Mouse (Mus musculus): Measurements from ENCODE around the gene Lin7c.

Lin7c gene

DNA sequence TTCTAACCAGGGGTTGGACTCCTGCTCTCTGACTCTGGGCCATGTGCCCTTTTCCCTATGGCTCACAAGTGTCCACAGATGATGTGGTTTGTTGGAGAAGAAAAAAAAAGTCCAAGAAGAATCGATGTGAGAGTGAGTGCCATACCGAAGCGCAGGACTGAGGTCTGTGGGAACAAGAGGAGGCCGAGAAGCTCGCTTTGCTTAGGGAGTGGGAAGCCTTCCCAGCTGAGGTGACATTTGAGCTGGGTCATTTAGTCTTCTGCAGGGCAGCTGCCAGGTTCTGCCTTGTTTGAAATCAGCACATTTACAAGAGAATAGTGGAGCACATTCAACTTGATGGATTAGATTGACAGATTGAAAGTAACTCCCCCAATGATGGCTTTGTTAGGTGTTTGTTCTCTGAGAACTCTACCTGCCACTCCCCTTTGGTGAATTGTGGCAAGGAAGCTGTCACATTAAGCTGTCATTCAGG lies 51.4 kb downstream of the Lin7c start:
- no peak for DNase-seq (ENCODE audit: low spot score in 2 of 2)

DNA sequence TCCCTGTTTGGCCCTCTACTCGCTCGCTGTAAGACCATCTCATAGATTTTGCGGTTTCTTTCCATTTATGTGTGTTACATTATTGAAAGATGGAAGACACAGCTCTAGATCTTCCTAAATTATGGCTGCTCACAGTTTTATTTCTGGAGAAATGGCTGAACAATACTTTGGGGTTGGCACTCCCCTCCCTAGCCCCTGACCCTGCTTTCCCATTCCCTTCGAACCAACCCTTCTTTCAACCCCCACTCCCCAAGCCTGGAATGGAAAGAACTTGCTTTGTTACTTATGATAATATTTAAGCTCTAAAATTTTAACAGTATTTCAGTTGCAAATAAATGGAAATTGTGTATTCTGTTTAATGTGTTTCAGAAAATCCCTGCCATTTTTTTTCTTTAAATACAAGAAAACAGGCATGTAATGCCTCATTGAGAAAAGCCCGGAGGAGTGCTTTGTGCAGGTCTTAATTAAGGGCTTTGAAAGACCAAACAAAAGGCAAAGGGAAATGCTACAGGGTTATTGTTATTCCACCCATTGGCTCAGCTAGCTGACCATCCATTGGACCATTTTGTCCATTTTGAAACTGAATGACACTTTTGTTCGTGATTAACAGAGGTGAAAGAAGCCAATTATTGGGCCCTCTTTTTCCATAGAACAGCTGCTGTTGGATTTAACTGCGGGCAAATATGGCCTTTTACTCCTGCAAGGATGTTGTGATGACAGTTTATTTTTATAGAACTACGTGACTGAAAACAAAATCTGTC lies 52.3 kb downstream of the Lin7c start:
- DNase-seq (ENCODE audit: low spot score in 2 of 2) = no peak

DNA sequence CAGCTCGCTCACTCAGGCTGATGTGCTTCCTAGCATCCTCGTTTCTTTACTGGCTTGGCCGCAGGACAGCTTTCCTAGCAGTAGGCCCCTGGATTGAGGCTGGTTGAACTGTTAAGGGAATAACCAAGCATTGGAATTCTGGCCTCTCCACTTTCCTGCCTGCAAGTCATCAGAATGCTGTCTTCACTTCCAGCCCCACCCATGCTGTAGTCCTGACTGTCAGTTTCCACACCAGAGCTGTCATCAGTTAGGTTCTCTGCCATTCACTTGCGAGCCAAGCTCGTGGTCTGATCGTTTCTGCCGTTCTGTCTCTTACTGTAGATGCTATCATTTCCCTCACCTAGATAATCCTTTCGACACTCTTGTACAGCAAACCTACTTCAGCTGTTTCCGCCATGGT lies 54.3 kb downstream of the Lin7c start:
- no peak for DNase-seq (ENCODE audit: low spot score in 2 of 2)

DNA sequence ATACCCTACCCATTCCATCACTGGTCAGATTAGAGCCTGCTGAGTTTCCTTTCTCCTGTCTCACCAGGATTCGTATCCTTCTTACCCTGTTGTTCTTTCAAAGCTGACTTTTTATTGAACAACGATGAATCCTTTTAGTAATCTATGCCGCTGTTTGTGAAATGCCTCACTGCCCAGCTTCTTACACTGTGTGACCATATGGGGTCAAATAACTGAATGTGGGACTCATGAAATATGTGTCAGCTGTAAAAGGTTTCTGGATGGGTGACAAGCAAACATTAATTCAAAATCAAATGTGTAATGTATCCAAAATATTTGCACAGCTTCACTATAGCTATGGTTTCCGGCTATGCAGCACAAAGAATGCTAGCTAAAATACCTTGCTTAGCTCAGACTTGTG lies 54.9 kb downstream of the Lin7c start:
- DNase-seq (ENCODE audit: low spot score in 2 of 2) = no peak

DNA sequence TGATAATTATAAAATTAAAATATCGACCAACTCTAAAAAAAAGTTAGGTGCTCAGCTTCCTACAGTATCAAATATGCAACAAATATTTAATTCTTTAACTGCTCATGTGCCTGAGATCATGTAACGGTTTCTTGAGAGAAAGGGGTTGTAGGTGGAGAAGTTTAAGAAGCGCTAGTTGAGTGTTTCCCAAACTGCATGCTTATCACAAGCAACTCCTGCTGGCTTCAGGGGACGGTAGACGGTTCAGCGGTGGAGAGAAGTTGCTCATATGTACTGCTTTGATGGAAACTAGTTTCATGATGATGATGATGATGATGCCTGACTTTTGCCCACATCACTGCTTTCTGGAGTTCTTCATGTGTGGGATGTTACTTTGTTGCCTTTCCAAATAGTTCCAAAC lies 55.8 kb downstream of the Lin7c start:
- DNase-seq (ENCODE audit: low spot score in 2 of 2) = no peak

DNA sequence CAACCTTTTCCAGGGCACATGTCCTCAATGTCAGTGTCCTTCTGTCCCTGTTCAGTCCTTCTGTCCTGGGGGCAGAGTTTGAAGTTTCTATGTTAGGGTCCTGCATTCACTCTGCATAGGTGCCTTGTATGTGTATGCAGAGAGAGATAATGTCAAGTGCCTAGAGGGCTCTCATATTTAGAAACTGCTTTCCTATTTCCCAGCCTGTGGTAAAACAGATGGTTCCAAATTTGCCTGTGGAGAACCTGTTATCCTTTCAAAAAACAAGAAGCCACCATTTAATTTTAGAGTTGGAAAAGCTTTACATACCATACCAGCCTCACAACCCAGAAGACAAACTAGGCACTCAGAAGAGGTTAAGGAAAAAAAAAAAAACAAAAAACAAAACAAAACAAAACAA lies 58.9 kb downstream of the Lin7c start:
- no peak for DNase-seq (ENCODE audit: low spot score in 2 of 2)

DNA sequence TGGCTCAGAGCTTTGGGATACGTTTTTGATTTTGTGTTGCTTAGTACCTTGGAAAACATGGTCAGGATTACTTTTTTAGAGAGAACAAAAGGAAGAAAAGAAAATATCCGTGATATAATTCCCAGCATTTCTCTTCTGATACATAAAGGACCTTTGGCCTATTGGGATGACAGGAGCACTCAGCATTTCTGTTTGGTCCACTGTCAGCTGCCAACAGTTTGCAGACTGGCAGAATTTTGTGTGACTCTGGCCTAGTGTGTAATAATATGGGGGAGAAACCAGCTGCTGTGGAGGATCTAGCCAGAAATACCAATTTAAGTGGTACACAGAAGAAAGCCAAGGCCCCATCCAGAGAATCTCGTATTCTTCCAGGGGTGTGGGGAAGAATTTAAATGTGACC lies 59.7 kb downstream of the Lin7c start:
- no peak for DNase-seq (ENCODE audit: low spot score in 2 of 2)

Data from spleen, postnatal 36 days (tissue).